Mouse (Mus musculus) thymus, adult 2 months (tissue): ENCODE results near the gene Zcchc7.

Source experiments
- CTCF ChIP-seq: fragments of 200-500 bp; IDR thresholded peaks from 2 replicates; pipeline ENCODE4 v1.5.1; 2012; ENCODE audit warnings: mild to moderate bottlenecking, control low read depth, low read length, moderate library complexity, borderline replicate concordance; ENCODE audit not compliant: control insufficient read depth, poor library complexity, insufficient read depth; ENCODE audit errors: extremely low read depth
- POLR2A ChIP-seq: fragments of 200-500 bp; IDR thresholded peaks from 2 replicates; pipeline ENCODE4 v1.6.1; 2012; ENCODE audit warnings: mild to moderate bottlenecking, low read length, control low read depth, moderate library complexity; ENCODE audit not compliant: control insufficient read depth, poor library complexity, insufficient read depth; ENCODE audit errors: extremely low read depth

- TF ChIP-seq CTCF (no peak), POLR2A (no peak)
Measured at GRCm38 (mm10) chr4:44910065-44910464, 154.4 kb downstream of the Zcchc7 start.
